Mouse (Mus musculus) megakaryocyte-erythroid progenitor cell, adult 5-6 weeks (primary cell): Measurements from ENCODE around the gene Cdkn2aip. TPM values are rescaled to one million over a fixed set of nuclear protein-coding genes. Genes with fewer than 3 reads are reported as not detected.

Source experiments
- ATAC-seq: replicated peaks from 2 replicates; pipeline ENCODE4 v1.8.0; 2016; ENCODE audit warnings: mild to moderate bottlenecking, inconsistent platforms; ENCODE audit not compliant: severe bottlenecking, poor library complexity, low FRiP score, low TSS enrichment
- total RNA-seq, 2 experiments: library from RNA; stranded (forward) in 1 of 2; stranded (reverse) in 1 of 2; fragments of 200-1000, 215-1000 nt in 1 of 2; fragments of >200 nt in 1 of 2; fragmentation: Nextera tagmentation in 1 of 2; gene quantifications; 2 replicates each; pipeline ENCODE4 v1.2.3; 2014 to 2017

Cdkn2aip gene
- total RNA-seq, 2 experiments from 2014 or later: 12.6 to 25.0 TPM

DNA sequence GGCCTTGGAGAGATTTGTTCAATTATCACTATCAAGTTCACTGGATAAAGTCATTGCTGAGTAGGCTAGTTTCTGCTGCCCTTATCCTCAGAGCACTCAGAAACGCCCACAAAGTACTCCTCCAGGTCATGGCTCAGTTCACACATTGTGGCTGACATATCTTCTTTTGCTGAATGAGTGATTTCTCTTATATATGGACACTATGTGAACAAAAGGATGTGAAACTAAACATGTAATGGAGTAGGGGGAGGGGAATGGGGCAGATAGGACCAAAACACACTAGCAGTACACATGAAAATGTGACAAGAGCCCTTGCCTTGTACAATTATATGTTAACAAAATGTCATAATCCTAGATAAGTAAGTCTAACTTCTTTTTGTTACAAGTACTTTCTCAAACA lies 11.4 kb downstream of the Cdkn2aip start:
- no peak for ATAC-seq

DNA sequence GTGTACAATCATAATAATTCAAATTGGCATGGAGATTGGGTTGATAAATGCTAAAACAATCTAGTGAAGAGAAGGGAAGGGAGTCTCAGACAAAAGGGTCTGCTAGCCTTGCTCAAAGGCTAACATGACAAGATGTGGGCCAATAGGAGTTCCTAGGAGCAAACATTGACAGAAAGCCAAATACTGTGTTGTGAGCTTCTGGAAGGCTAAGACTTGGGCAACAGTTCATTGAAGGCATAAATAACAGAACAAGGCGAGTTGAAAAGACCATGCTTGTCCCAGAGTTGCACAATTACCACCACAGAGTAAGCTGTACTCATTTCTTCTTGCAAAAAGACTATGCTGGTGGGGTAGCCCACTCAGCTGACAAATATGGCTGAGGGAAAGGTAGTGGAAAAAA lies 16.0 kb downstream of the Cdkn2aip start:
- no peak for ATAC-seq

DNA sequence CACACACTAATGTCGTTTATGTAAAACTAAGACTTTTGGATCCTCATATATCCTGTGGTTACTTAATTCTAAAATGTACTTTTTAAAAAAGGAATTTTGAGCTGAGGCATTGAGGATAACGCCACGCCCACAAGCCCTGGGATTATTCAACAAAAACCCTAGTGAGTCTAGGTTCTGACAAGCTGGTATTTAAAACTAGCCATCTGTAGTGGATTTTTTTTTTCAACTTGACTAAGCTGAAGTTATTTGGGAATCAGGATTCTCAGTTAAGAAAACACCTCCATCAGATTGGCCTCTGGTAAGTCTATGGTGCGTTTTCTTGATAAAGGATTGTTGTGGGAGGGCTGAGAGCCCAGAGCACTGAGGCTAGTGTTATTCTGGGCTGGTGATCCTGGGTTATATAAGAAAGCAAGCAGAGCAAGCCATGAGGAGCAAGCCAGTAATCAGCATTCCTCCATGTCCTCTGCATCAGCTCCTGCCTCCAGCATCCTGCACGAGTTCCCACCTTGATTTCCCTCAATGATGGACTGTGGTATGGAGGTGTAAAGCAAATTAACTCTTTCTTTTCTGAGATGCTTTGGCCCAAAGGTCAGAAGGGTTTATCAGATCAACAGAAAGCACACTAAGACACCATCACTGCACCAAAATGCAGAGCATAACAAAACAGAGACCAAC lies 18.2 kb downstream of the Cdkn2aip start:
- no peak for ATAC-seq

DNA sequence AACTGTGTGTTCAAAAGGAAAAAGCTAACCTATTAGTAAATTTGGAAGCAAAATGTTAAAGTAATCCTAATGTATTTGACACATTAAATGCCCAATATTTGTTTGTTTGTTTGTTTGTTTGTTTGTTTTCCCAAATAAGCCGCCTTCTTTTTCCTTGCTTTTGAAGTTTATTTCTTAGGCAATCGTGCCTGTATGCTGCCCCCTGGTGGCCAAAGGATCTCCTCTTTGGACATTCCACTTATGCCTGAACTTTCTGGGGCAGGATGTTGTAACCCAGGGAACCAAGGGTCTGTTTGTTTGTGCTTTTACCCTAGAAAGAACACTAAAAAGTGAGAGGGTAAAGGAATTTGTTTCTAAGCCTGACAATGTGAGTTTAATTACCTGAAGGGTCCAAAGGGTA lies 20.6 kb downstream of the Cdkn2aip start:
- ATAC-seq: no peak

DNA sequence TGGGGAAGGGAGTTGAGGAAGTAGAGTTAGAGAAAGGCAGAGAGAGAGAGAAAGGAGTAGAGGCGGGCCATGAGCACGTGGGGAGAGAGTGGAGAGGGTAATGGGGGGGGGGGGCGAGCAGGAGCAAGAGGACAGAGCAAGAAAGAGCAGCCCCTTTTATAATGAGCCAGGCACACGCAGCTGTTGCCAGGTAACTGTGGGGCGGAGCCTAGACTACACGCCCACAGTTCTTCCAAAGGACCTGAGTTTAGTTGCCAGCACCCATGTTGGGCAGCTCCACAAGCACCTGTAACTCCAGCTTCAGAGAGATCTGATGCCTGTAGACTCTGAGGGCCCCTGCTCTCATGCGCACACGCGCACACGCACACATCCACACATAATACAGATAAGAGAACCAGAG lies 21.9 kb downstream of the Cdkn2aip start:
- ATAC-seq: no peak

DNA sequence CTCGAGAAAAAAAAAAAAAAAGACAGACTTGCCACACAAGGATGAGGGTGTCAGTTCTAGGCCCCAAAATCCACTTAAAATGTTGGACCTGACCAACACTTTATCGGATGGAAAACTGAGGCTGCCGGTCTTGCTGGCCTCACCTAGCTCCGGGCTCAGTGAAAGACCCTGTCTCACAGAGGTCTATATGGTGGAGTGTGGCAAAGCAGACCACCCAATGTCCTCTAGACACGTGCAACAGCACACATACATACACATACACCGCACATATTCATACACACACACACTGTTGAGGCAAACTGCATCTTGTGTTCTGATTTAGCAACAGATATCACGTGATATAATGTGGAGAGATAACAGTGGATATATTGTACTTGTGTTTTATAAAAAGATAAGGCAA lies 22.4 kb downstream of the Cdkn2aip start:
- no peak for ATAC-seq

DNA sequence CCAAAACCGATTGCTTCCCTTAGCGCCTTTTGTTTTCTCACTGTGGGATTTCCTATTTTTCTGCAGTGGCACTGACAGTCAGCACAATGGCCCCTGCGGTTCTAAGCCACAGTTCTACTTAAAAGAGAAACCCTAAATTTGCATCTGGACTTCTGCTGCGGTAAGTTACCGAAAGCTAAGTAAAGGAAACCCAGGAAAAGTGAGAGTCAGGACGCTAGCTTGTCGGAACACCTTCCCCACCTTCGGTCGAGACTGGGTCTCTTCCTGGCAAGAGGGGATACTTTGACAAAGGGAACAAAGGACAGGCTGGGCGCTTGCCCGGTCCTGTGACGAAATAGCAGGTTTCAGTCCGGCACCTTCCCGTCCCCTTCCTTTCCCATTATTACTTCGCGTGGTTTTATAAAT lies 23.1 kb downstream of the Cdkn2aip start:
- ATAC-seq: peak; percentile 22; the same call in 1 of the 2 replicates

DNA sequence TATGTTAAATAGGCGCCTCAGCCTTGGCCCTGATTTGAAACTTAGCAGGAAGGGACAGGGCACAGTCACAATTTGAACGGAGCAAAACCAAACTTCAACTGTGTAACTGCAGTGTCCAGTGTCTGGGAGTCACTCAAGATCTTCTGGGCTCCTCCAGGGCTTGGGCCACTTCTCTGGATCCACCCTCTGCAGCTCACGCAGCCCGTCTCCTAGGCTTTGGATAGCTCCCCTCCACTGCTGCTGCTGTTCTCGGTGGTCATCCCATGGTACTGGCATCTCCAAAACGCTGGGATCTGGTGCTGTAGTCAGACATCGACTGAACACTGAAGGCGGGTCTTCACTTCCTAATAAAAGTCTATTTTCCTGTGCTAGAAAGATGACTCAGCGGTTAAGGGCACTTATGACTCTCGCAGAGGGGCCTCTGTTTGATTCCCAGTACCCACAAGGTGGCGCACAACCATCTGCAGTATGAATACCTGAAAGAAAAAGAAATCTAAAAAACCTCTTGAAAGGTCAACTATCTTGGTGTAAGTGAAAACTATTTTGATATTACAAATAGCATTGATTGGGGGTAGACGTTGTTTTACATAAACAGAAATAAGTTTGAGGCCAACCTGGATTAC lies 23.9 kb downstream of the Cdkn2aip start:
- ATAC-seq: peak; percentile 84

DNA sequence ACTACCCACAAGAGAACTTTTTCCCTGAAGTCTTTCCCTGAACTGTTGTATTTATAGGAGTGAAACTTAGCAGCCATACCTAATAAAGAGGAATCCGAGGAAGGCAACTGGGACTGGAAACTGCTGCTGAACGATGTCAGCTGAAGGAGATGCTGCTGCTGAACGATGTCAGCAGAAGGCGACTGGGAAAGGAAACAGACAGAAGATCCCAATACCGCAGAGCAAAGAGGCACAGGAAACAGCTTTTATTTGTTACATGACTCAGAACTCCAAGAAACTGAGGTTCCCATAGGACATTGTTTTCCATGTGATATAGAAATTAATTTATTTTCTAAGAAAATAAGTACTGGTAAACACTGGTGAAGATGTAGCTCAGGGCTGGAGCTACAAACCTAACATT lies 29.3 kb downstream of the Cdkn2aip start:
- no peak for ATAC-seq

DNA sequence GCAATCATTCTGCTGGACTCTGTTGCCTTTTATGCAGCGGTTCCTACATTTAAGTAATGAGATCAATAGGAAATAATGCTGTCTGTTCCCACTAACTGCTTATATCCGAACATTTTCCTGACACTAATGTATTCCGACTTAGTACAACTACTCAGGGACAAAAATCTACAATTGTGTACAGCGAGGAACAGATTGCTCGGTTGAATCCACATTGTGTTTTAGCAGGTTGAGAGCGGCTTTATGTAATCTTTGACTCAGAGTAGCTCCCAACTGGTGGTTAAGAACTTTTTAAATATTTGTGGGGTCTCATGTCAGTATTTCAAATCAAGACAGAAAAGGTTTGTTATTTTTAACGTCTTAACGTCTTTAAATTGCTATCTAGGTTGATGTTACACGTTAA lies 29.7 kb downstream of the Cdkn2aip start:
- no peak for ATAC-seq

DNA sequence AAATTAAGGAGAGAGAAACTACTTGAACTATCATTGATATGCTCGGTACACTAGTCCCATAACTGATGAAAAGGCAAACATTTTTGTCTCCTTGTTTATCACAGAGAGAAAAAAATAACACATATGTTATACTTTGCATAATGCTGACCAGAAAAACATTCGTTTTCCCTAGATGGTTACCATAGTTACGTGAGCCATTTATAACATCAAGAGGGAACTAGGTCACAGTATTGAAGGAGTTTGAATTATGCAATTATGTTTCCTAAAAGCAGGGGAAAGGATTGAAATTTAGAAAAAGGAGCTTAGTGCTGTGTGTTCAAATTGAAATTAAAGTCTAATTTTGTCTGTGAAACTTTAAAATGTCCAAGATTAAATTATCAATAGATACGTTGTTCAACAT lies 33.4 kb downstream of the Cdkn2aip start:
- no peak for ATAC-seq

DNA sequence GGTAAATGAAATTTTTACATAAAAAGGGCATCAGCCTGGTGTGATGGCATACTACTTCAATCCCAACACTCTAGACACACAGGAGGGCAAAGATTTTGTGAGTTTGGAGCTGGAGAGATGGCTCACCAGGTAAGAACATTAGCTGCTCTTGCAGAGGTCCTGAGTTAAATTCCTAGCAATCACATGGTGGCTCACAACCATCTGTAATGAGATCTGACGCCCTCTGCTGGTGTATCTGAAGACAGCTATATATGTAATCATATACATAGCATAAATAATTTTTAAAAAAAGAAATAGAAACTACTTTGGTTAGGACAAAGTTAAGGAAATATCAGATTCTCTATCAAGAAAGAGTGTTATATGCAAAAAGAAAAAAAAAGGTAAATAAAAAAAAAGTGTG lies 34.1 kb downstream of the Cdkn2aip start:
- no peak for ATAC-seq

DNA sequence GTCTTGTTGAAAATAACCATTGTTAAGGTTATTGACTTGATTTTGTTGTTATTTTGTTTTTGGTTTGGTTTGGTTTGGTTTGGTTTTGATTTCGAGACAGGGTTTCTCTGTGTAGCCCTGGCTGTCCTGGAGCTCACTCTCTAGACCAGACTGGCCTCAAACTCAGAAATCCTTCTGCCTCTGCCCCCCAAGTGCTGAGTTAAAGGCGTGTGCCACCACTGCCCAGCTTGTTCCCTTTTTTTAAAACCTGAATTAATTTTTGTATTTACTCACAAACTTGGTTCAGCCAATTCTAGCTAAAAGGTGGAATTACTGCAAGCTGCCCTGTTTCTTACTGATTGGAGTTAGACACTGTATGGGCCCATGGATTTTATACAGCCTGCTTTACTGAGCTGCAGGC lies 37.1 kb downstream of the Cdkn2aip start:
- ATAC-seq: no peak

DNA sequence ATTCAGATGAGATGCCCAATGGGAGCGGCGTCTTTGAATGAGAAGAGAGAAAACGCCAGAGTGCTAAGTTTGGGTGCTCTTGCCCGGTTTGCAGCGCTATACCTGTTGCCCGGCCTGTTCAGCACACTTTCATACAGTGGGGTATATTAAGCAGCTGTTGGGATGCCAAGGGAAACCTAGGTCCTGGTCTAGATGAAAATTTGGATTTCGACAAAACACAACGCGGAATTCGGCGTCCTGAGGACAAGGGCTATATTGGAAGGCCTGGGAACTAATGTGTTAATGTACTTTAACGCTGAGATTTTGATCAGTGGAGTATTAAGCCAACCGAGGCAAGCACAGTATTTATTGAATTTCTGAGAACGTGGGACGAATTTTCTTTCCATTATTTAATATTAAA lies 37.5 kb downstream of the Cdkn2aip start:
- ATAC-seq: no peak

DNA sequence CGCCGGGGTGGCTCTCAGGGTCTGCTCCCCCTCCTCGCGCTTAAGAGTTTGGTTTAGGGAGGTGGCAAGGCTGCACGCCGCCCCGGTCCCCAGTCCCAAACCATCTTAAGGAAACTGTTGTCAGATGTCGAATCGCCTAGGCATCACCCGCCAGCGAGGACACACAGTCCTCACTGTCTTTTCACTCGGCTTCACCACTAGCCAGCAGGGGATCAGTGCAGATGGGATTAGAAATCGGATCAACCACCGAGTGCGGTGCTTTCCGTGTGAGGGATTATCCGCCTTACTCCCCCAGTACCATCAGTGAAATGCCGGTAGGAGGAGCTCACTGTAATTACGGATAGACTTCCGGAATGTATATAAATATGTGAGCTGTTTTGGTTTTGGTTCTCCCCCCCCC lies 37.9 kb downstream of the Cdkn2aip start:
- peak; percentile 32 for ATAC-seq

DNA sequence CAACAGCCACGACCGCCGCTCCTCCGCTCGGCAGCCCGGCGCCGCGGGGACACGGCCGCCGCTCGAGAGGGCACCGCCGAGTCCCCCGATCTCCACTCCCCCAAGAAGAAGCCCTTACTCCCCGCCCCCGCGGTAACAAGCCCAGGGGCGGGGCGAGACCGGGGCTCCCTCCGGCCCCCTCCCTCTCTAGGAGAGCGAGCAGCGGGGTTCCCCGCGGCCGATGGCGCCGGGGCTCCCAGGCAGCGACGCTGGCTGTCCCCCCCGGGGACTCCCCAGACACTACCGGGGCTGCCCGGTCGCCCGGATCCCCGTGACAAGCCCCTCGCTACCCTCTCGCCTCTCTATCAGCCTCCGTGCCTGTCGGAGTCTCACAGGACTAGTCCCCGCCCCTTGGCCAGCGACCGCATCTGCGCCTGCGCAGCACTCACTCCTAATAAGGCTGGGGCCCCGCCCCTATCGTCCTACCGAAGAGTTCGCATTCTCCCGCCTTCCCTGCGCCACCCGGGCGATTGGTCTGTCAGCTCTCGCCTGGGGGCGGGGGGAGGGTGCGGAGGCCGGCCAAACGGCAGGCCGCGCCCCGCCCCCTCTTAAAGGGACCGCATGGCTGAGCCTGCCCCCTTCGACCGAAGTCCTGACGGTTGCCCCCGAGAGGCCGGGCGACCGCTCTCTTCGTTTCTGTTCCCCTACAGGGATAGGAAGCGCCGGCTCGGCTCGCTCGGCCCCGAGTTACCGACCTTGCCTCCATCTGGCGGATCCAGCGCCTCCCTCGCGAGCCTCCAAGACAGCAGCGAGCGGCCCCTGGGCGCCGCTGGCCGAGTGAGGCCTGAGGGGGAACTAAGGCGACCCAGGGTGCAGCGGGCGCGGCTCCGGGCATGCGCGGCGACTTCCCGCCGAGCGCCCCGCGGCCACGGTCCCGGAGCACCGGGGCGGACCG lies 38.7 kb downstream of the Cdkn2aip start, which contains the start of gene Ing2:
Gene Ing2 (minus strand): TSS at position 780 of the 934 bp plus-strand sequence.
- ATAC-seq: peak; percentile 87

DNA sequence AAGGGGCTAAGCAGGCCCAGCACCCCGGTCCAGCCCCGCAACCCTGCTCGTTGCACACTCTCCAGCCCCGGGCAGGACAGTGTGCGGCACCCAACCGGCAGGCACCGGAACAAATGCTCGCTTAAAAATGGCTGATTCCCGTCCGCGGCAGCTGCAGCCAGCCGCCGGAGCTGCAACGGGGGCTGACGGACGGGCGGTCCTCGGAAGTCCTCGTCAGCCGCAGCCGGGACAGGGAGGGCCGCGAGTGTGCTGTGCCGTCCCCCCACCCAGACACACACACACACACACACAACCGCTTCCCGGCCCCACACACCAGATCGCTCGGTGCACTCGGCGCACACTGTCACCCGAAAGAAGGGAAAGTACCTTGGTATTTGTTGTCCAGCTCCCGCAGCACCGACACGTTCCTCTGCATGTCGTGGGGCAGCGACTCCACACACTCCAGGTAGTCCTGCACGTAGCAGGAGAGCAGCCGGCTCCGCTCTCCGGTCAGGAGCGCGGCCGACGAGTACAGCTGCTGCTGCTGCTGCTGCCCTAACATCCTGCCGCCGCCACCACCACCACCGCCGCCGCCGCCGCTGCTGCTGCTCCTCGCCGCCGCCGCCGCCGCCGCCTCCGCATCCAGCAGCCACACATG lies 39.5 kb downstream of the Cdkn2aip start:
- 0 out of 2 replicates have a peak, but pooled peaks have one; percentile 2 for ATAC-seq

DNA sequence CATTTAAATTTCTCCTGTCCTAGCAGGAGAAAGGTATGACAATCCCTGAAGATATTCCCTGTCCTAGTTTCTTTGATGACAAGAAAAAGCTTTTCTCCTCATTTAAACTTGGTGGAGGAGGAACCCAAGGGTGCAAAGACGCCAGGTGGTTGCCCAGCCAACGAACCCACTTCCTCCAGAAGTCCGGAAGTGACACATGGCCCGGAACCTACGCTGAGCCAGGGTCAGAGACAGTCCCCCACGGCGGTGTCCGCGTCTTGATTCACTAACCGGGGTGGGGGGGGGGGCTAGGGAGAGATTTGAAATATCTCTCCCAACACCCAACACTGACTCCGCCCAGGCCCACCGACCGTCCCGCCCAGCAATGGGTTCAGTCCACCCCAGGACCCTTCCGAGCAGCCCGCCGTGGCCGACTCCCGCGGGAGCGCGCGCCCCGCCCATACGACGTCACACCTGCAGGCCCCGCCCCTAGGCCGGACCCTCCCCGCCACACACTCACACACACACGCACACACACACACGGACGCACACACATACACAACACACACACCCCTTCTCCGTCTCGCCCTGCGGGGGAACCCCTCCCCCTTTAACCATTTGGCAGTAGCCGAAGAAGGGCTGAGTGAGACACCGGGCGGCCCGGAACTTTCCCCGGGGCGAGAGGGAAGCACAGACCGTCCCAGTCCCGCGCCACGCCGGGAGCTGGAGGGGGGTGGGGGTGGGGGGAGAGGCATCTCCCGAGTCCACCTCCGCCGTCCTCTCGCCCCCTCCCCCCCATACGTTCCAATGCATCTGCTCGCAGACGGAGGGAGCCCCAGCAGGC lies 40.2 kb downstream of the Cdkn2aip start:
- peak; percentile 62 for ATAC-seq

DNA sequence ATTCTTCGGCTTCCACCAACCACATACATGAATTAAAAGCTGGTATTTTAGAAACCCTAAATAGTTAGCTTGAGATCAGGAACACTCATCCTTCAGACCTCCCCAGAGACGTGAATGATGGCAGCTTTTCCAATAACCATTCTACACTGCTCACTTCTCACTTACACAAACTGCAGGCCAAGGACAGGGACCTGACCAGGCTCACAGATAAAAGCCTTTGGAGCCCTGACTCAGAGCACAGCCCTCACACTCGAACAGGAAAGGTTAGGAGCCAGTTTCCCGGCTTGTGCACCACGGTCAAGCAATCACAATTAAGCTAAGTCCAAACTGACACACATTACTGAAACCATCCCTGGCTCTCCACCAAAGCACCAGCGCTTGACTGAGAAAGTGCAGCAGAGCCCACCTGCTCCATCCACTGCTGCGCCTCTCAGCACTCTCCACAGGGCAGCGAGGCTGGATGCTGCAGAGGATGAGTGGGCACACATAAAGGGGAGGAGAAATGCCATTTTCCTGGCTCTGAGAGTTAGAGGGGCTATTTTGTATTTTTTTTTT lies 49.4 kb downstream of the Cdkn2aip start:
- ATAC-seq: no peak
